Mouse (Mus musculus) embryonic fibroblast, embryonic 13.5 days (primary cell): Measurements from ENCODE around the gene Coq10a. TPM values are rescaled to one million over a fixed set of nuclear protein-coding genes. Genes with fewer than 3 reads are reported as not detected.
"Not testable (repeated sequence)": the region's sequence is repeated elsewhere in the genome, so short reads cannot be mapped to it uniquely, and the experiment has no call there.

ENCODE experiments used
- H3K27ac ChIP-seq: 2 replicates; pipeline ENCODE4 v1.5.1; 2012; ENCODE audit warnings: low read length, control low read depth, inconsistent platforms; ENCODE audit not compliant: insufficient read depth
- H3K4me1 ChIP-seq: 2 replicates; pipeline ENCODE4 v1.6.1; 2011; ENCODE audit warnings: low read length; ENCODE audit not compliant: control insufficient read depth, insufficient read depth
- H3K4me3 ChIP-seq: 2 replicates; pipeline ENCODE4 v1.5.1; 2011; ENCODE audit warnings: mild to moderate bottlenecking, control low read depth, low read length; ENCODE audit not compliant: insufficient read depth
- CTCF ChIP-seq: IDR thresholded peaks from 2 replicates; pipeline ENCODE4 v1.5.1; 2011; ENCODE audit warnings: mild to moderate bottlenecking, control low read depth, low read length, moderate library complexity, borderline replicate concordance; ENCODE audit not compliant: insufficient read depth
- POLR2A ChIP-seq: IDR thresholded peaks from 2 replicates; pipeline ENCODE4 v1.6.1; 2011; ENCODE audit warnings: low read depth, mild to moderate bottlenecking, control low read depth, low read length, moderate library complexity
- polyA plus RNA-seq: library from polyadenylated mRNA; stranded (reverse); fragments of >200 nt; gene quantifications from 2 replicates; pipeline ENCODE4 v1.2.4, GENCODE M21; 2011; ENCODE audit warnings: low read depth; ENCODE audit not compliant: missing spikeins, insufficient read length

The Coq10a gene
- polyA plus RNA-seq, 1 experiment = 24.6 TPM

DNA sequence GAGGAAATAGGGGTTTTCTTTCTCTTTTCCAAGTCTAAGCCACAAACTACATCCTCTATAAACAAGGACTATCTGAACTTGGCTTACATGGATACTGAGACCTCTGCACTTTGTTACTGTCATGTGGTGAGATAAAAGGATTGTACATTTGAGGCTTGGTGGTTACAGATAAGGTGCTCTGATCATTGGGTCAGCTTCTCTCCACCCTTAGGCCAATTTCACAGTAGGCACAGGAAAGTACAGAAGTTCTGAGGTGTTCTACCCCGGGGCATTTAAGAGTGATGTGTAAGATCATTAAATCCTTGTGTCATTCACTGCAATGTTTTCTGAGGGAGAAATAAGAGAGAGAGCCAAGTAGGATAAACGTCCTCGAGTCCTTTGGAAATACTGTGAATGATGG is 32.2 kb downstream of the Coq10a start:
- H3K4me3 ChIP-seq = peak overlapping the region; percentile 54
- TF ChIP-seq POLR2A = no peak; the same call in 1 of the 2 replicates
- H3K4me1 ChIP-seq = peaks cover 5% of the 10 kb centered on the region
- H3K27ac ChIP-seq = peak overlapping the region; percentile 67; the same call in 1 of the 2 replicates

GRCm38 (mm10) chr10:128336195-128336594 is 32.6 kb downstream of the Coq10a start:
- TF ChIP-seq CTCF (no peak), POLR2A (no peak)
- no peak overlapping the region for H3K27ac ChIP-seq

DNA sequence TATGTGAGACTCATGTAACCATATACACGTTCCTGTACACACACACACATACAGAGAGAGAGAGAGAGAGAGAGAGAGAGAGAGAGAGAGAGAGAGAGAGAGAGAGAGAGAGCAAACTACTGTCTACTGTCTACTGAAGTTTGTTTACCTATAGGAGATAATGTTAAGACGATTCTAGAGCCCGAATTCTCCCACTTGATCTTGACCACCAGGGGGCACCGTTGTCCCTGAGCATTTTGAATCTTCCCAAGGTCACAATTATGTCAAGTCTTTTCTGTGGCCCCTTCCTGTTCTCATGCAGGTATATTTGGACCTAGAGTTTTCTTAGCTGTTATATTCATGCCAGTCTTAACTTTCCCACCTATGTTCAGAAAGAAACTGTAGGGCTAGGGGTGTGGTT is 33.2 kb downstream of the Coq10a start:
- H3K27ac ChIP-seq = no peak overlapping the region
- TF ChIP-seq CTCF (no peak), POLR2A (no peak)
- H3K4me3 ChIP-seq = no peak overlapping the region
- H3K4me1 ChIP-seq = peaks cover 5% of the 10 kb centered on the region

More at GRCm38 (mm10) chr10:128336195-128336594, 32.6 kb downstream of the Coq10a start:
- H3K4me3 ChIP-seq = no peak overlapping the region
- peaks cover 5% of the 10 kb centered on the region for H3K4me1 ChIP-seq

DNA sequence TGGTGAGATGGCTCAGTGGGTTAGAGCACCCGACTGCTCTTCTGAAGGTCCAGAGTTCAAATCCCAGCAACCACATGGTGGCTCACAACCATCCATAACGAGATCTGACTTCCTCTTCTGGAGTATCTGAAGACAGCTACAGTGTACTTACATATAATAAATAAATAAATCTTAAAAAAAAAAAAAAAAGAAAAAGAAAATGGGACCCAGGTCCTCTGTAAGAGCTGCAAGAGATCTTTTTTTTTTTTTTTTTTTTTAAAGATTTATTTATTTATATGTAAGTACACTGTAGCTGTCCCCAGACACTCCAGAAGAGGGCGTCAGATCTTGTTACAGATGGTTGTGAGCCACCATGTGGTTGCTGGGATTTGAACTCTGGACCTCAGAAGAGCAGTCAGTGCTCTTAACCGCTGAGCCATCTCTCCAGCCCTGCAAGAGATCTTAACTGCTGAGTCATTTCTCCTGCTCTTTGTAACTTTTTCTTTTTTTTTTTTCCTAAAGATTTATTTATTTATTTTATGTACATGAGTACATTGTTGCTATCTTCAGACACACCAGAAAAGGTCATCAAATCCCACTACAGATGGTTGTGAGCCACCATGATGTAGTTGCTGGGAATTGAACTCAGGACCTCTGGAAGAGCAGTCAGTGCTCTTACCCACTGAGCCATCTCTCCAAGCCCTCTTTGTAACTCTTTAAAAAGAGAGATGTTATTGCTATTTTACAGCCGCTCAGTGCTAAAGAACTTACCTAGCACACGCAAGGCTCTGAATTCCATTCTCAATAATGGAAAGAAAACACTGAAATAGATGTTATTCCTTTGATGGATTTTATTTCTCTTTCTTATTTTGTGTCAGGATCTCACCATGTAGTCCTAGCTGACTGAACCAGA is 36.2 kb downstream of the Coq10a start:
- not testable (repeated sequence) for H3K4me1 ChIP-seq, H3K27ac ChIP-seq, H3K4me3 ChIP-seq

- Histone ChIP-seq H3K4me3 (no peak overlapping the region), H3K4me1 (no peaks in the 10 kb centered on the region), H3K27ac (no peak overlapping the region)
- TF ChIP-seq POLR2A (no peak), CTCF (0 out of 2 replicates have a peak, but pooled peaks have one; percentile 31)
Measured at GRCm38 (mm10) chr10:128327610-128328009, 41.2 kb downstream of the Coq10a start.

DNA sequence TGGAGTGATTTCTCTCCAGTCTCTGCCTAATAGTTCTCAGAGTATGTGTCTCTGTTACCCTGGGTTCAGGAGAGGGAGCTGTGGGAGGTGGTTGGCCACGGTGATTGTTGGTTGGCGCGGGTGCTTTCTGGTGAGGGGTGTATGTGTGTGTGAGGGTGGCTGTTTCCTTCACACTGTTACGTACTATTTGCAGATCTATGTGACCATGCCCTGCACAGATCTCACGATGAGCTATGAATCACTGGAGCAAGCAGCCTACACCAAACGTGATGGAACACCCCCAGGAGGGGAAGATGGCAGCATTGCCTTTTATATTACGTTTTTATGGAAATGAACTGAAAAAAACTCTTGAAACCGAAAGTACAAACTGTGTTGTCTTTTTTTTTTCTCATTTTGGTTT is 42.0 kb downstream of the Coq10a start:
- no peak overlapping the region for H3K27ac ChIP-seq
- TF ChIP-seq CTCF (no peak), POLR2A (no peak)
- H3K4me3 ChIP-seq = no peak overlapping the region
- H3K4me1 ChIP-seq = no peaks in the 10 kb centered on the region

GRCm38 (mm10) chr10:128323516-128323915 is 45.3 kb downstream of the Coq10a start:
- TF ChIP-seq POLR2A (no peak), CTCF (no peak)
- H3K4me1 ChIP-seq = no peaks in the 10 kb centered on the region; the same call in 1 of the 2 replicates
- H3K4me3 ChIP-seq = peak overlapping the region; percentile 63
- no peak overlapping the region for H3K27ac ChIP-seq

DNA sequence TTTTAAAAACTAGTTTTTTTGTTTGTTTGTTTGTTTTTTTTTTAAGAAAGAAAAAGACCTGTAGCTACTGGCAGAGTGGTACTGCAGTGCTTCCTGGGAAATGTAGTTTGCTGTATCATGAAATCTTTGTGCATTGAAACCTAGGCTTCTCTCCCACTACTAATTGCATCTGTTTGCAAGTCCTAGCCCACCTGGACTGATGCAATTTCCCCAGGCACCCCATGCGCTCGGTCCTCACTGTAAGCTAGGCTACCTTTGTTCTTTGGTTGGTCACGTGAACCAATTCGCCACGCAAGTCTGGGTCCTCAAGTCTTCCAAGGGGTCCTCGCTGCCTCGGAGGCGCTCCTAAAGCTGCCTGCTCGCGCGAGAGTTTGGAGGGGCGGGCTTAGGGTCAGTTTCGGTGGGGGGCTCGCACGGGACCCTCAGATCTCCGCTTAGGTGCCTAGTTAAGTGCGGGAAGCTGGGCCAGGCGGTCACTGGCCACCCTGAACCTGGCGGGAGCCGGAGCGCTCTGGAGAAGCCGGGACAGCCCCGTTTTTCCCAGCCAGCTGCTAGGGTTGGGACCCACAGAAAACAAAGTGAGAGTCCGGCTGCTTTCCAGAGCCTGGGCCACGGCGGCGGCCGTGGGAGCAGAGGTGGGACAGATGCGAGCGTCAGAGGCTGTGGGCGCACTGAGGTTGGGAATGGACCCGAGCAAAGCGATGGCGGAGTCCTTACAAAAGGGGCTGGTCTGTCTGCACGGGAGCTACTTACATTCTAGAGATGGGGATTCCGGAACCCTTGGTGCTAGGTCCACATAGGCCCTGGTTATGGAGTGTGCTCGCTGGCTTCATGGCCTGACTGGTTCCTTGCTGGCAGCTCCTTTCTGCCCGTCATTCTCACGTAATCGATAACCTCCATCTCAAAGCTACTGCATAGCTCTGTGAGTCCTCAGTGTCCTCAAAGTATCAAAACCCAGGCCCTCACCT is 46.4 kb downstream of the Coq10a start, which contains the start of gene Cnpy2:
TSS of gene Cnpy2 (plus strand) at position 319 of the 968 bp plus-strand sequence.
- Histone ChIP-seq H3K4me1 (no peaks in the 10 kb centered on the region; the same call in 1 of the 2 replicates), H3K27ac (peak within 1 kb of the TSS; percentile 73), H3K4me3 (peak within 1 kb of the TSS; percentile 63)
- TF ChIP-seq POLR2A = peak; percentile 80
- TF ChIP-seq CTCF = no peak

DNA sequence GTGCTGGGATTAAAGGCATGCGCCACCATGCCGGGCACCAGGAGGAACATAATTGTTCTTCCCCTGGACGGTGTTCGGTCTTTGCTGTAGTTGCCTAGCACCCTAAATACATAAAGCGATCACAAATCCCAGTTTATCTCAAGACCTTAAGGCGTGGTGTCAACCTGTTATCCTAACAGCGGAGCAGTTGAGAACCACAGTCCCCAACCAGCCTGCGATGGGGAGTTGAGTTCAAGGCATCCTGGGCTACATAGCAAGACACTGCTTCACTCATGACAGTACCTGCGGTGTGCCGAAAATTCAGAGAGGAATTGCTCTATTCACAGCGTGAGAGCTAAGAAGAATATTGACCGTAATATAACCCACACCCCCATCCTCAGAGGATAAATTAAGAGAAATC is 47.2 kb downstream of the Coq10a start:
- no peaks in the 10 kb centered on the region; the same call in 1 of the 2 replicates for H3K4me1 ChIP-seq
- TF ChIP-seq POLR2A (0 out of 2 replicates have a peak, but pooled peaks have one; percentile 8), CTCF (no peak)

More for the DNA sequence above, 47.2 kb downstream of the Coq10a start:
- Histone ChIP-seq H3K27ac (no peak overlapping the region), H3K4me3 (peak overlapping the region; percentile 30; the same call in 1 of the 2 replicates)
